Mouse (Mus musculus): Measurements from ENCODE around the gene Spata21.
A peak's percentile ranks its signal among the peaks of the same experiment; 100 is the strongest.

Gene Spata21

GRCm38 (mm10) chr4:141074109-141074508, 14.0 kb upstream of the Spata21 start:
- DNase-seq (ENCODE audit: low spot score in 2 of 2): no peak

GRCm38 (mm10) chr4:141076761-141077506, 11.2 kb upstream of the Spata21 start:
- DNase-seq (ENCODE audit: low spot score in 2 of 2): no peak

DNA sequence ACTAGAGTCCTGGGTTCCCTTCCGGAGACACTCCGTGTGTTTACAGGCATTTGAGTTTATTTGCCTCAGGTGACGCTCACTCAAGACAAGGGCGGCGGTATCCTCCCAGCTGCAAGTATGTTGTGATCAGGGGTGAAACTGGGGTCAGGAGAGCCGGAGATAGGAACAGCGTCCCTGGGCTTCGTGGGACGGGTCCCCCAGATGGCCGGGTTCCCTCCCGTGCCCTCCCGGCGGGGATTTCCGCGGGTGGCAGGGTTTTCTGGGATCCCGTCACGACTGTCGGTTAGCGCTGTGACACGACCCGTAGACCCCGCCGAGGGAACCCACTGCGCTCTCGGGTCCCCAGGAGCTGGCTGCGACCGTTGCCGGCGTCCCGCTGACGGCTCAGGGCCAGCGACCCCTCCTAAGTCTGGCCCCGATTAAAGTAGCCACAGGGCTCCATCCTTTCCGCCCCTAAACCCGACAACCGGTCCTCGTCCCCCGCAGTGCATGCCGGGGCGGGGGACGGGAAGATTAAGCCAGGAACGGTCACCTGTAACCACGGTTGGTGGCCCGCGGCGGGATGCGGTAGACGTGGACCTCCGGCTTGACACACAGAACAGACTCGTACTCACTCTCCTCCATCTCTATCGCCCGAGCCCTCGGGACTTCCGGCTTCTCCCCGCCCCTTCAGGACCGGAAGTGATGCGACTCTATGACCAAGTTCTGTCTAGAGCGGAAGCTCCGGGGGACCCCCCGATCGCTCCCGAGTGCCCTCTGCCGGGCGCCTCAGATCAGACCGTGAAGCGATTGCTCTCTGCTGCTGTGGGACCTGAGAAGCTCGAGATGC, 10.2 kb upstream of the Spata21 start, which contains the start of gene Necap2:
Gene Necap2, minus strand, starts transcription at position 677 of the 829 bp plus-strand sequence.
- DNase-seq (ENCODE audit: low spot score in 2 of 2): peak; percentile 93 to 96

DNA sequence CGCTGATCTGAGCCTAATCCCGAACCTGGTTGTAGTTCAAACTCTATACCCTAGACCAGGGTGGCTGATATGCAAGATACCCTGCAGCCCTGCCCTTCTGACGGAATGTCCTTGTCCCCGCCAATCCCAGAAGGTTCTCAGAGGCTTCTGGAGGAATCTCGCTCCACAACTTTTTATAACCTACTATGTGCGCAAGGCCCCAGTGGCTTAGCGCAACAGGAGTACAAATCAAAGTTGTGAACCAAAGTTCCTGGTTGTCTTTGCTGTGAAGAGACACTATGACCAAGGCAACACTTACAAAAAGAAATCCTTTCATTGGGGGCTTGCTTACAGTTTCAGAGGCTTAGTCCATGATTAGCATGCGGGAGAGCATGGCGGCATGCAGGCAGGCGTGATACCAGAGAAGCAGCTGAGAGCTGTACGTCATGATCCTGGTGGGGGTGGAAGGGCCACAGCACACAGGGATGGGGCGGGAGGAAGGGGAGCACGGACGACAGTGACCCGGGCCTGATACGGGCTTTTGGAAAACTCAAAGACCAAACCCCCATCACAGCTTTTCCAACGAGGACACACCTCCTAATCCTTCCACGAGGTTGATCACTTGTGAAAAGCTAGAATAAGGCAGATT, 9.5 kb upstream of the Spata21 start:
- DNase-seq (ENCODE audit: low spot score in 2 of 2): no peak

GRCm38 (mm10) chr4:141086862-141087261, 1.3 kb upstream of the Spata21 start:
- no peak for DNase-seq (ENCODE audit: low spot score in 2 of 2)

- peak in 1 of 2 experiments; percentile 64 for DNase-seq (ENCODE audit: low spot score in 2 of 2)
Observed at GRCm38 (mm10) chr4:141088714-141089113, 581 bp downstream of the Spata21 start.

DNA sequence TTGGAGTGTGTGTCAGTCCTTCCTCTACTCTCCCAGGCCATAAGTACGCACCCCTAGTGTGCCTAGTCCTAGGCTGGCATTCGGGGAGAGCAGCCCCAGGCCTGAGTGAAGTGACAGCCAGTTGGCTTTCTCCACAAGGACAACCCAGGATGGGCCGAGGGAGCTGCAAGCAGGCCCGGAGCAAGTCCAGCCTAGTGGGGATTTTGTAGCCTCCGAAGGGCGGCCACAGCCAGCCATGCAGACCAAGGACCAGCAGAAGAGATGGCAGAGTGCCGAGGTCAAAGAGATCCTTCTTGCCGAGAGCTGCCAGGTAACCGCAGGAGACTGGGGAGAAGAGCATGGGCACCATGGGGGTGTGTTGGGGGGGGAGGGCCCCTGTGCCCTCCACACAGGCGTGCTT, 6.9 kb downstream of the Spata21 start:
- no peak for DNase-seq (ENCODE audit: low spot score in 2 of 2)

DNA sequence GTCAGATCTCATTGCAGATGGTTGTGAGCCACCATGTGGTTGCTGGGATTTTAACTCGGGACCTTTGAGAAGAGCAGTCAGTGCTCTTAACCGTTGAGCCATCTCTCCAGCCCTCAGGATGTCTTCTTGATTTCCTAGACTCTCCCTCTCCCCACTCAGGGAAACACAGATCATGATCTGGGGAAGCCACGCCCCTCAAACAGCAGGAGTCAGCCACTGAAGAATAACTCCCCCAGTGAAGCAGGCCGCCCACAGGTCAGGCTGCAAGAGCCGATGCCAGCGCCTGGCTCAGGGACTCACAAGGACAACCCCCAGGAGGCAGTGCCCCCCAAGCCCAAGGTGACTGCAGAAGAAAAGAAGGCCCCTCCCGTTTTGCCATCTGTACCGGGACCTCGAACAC, 8.6 kb downstream of the Spata21 start:
- no peak for DNase-seq (ENCODE audit: low spot score in 2 of 2)

GRCm38 (mm10) chr4:141098935-141099334, 10.8 kb downstream of the Spata21 start:
- DNase-seq (ENCODE audit: low spot score in 2 of 2): no peak

- DNase-seq (ENCODE audit: low spot score in 2 of 2): no peak
Observed at GRCm38 (mm10) chr4:141099956-141100355, 11.8 kb downstream of the Spata21 start.

DNA sequence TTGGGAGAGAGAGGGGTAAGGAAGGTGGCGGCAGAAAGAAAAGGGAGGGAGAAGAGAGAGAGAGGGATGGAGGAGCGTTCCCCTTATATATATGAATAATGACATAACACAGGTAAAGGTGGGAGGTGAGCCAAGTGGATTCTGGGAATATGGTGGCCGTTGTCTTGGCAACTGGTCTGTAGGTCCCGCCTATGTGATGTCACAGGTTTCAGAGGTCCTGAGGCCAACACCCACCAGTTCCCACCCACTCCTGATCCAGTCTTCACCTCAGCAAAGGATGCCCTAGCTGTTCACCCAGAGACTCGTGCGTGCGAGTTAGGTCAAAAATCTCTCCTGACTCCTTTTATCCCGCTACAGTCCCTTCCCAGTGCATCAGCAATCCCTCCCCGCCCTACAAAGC, 13.2 kb downstream of the Spata21 start:
- no peak for DNase-seq (ENCODE audit: low spot score in 2 of 2)

DNA sequence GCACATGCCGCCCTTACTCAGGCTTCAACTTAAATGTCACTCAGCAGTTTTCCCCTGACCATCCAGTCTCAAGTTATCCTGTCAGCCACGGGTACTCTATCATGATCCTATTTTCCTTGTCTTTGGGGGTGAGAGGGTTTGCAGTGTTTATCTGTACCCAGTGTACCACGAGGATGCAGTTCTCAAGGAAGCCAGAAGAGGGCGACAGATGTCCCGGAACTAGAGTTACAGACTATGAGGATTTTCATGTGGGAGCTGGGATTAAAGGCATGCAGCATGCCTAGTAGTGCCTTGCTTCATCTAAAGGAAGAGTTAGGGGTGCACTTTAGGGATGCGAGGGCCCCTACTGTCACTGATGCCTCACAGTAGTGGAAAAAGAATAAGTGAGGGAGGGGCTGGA, 13.7 kb downstream of the Spata21 start:
- DNase-seq (ENCODE audit: low spot score in 2 of 2): no peak

DNA sequence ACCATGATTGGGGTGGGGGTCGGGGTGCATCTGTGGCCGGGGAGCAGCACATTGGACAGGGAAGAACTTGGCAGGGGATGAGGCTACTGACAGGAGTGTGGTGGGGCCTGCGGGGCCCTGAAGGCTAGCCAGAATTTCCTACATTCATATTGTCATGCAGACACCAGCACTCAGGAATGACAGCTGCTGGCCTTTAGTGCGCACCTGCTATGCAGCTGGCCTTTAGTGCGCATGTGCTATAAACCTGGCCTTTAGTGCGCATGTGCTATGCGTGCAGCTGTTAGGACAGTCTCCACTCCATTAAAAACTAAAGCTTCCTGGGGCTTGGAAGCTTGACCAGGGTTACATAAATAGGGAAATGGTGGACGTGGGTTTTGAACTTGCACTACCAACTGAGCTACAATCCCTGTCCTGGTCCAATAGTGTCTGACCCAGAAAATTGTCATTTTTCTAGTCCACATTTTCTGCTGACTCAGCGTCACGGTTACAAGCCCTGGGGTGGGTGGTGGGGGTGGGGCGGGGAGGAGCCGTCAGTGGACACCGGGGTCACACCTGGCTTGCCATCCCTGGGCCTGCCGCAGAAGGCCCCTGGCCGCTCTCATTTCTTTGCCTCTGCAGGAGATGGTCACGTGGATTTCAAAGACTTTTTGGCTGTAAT, 18.5 kb downstream of the Spata21 start:
- no peak for DNase-seq (ENCODE audit: low spot score in 2 of 2)

- DNase-seq (ENCODE audit: low spot score in 2 of 2): no peak
Observed at GRCm38 (mm10) chr4:141108196-141108732, 20.1 kb downstream of the Spata21 start.

- DNase-seq (ENCODE audit: low spot score in 2 of 2): no peak
Observed at GRCm38 (mm10) chr4:141113831-141114230, 25.7 kb downstream of the Spata21 start.

DNA sequence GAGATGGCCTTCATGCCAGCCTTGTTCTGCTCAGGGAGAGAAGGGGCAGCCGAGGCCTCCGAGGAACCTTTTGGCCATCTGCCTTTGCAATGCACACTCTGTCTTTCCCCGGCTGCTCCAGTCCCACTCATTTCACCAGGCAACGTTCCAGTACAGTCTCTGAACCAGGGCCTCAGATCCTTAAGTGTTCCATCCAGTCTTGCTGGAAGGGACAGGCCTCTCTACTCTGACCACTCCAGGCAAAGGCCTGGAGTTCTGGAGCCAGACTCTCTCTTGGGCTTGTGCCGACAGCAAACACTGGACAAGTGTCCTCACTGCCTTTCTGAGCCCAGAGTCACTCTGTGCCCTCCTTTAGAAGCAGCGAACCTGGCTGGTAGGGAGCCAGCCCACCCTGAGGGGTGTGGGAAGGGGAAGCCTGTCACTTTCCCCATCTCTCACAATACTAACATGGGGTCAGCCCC, 26.4 kb downstream of the Spata21 start:
- peak; percentile 31 to 36 for DNase-seq (ENCODE audit: low spot score in 2 of 2)

- no peak for DNase-seq (ENCODE audit: low spot score in 2 of 2)
Observed at GRCm38 (mm10) chr4:141115398-141115797, 27.3 kb downstream of the Spata21 start.

DNA sequence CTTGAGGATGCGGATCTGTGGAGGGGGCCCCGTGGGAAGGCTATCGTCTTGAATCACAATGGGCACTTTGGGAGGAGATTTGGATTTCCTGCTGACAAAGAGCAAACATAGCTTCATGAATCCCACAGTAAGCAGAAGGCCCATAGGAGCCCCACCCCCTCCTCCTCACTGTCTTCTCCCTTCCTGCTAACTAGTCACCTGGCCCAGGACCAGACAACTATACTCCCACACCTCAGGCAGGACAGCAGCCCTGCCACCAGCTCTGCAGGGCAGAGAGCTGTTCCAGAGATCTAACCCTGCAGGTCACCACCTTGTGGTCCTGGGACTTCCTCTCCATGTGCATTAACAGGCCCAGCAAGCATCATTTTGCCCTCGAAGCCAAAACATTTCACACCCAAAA, 30.6 kb downstream of the Spata21 start:
- no peak for DNase-seq (ENCODE audit: low spot score in 2 of 2)

DNA sequence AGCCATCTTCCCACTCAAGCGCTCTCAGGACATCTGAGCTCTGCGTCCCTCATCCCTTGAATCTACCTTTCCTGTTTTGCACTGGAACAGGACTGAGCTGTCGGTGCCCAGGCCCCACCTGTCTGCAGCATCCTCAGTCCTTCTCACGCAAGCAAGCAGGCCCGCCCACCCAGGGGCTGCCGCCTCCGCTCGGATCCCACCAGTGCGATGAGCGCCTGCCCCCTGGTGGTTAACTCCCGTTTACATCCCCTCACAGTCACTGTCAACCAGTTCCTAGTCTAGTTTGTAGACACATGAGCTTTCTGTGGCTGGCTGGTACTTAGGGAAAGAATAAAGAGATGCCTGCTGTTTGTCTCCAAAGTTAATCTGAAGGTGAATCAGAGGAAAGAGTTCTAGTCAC, 32.6 kb downstream of the Spata21 start:
- peak; percentile 53 to 63 for DNase-seq (ENCODE audit: low spot score in 2 of 2)

GRCm38 (mm10) chr4:141122663-141123062, 34.5 kb downstream of the Spata21 start:
- no peak for DNase-seq (ENCODE audit: low spot score in 2 of 2)

DNA sequence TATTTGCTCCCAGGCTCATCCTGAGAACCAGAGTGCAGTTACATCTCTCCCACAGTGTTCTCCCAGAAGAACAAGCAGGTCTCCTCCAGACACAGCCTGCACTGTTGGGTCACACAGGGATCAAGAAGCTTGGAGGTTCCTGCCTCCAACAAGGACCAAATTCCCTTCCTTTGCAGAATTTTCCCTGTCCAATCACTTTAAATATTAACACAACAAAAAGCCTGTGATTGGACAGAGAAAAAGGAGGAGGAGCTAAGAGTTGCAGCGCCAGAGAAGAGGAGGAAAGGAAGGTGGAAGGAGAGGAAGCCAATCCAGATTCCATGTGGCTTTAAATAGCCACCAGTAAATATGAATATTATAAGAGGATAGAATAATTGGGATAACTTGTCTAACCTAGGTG, 34.9 kb downstream of the Spata21 start:
- no peak for DNase-seq (ENCODE audit: low spot score in 2 of 2)
